Mouse (Mus musculus) CH12.LX (cell line): ENCODE results near the gene Xrra1. TPM values are rescaled to one million over a fixed set of nuclear protein-coding genes. Genes with fewer than 3 reads are reported as not detected.

Experiments used
- DNase-seq: peaks from one replicate; pipeline ENCODE4 v3.0.0-alpha.2; 2013; ENCODE audit errors: extremely low read depth
- H3K27ac ChIP-seq: 2 replicates; pipeline ENCODE4 v1.5.1; 2012; ENCODE audit warnings: low read depth, mild to moderate bottlenecking, control low read depth, moderate library complexity; ENCODE audit not compliant: insufficient read depth
- H3K27me3 ChIP-seq: replicated peaks from 2 replicates; pipeline ENCODE3; 2012; ENCODE audit warnings: inconsistent platforms
- H3K36me3 ChIP-seq, 2 experiments: replicated peaks in 1 of 2; 2 replicates each; pipeline versions ENCODE3 to v1.6.1; 2012; ENCODE audit warnings: inconsistent platforms in 1 of 2, low read length in 1 of 2, mild to moderate bottlenecking in 1 of 2, mixed read lengths in 1 of 2, moderate library complexity in 1 of 2; ENCODE audit not compliant: control insufficient read depth in 1 of 2, insufficient read depth in 1 of 2
- H3K4me1 ChIP-seq, 2 experiments: 2 replicates each; pipeline ENCODE4 v1.6.1; 2012; ENCODE audit warnings: inconsistent platforms in 1 of 2, moderate library complexity in 1 of 2; ENCODE audit not compliant: insufficient read depth in 2 of 2, control insufficient read depth in 1 of 2
- H3K4me2 ChIP-seq: 2 replicates; pipeline ENCODE4 v1.6.1; 2012; ENCODE audit warnings: low read depth, mild to moderate bottlenecking, control low read depth; ENCODE audit not compliant: poor library complexity, insufficient read depth, severe bottlenecking
- H3K4me3 ChIP-seq, 3 experiments: fragments of 150-350 bp in 1 of 3; sonication (generic) in 1 of 3; replicated peaks in 1 of 3; 2 replicates each; pipeline versions ENCODE3 to v1.5.1; 2011 to 2012; ENCODE audit warnings: low read depth in 2 of 3, low read length in 2 of 3, mild to moderate bottlenecking in 2 of 3, moderate library complexity in 2 of 3, control low read depth in 1 of 3, improper control_type of control experiment in 1 of 3, inconsistent platforms in 1 of 3, mixed read lengths in 1 of 3; ENCODE audit not compliant: poor library complexity in 1 of 3
- H3K79me2 ChIP-seq: replicated peaks from 2 replicates; pipeline ENCODE4 v1.6.1; 2012; ENCODE audit warnings: mild to moderate bottlenecking, moderate library complexity; ENCODE audit not compliant: control insufficient read depth, poor library complexity, insufficient read depth, severe bottlenecking; ENCODE audit errors: extremely low read depth
- H3K9ac ChIP-seq: 2 replicates; pipeline ENCODE4 v1.6.1; 2012; ENCODE audit warnings: low read depth, mild to moderate bottlenecking, control low read depth, moderate library complexity; ENCODE audit not compliant: insufficient read depth
- H3K9me3 ChIP-seq: replicated peaks from 2 replicates; pipeline ENCODE3; 2012; ENCODE audit warnings: low read length, inconsistent platforms, mixed read lengths
- CTCF ChIP-seq, 2 experiments: IDR thresholded peaks in 1 of 2; conservative IDR thresholded peaks in 1 of 2; 2 replicates each; pipeline ENCODE4 v1.5.1; 2011 to 2012; ENCODE audit warnings: low read depth in 2 of 2, low read length in 2 of 2, improper control_type of control experiment in 1 of 2, inconsistent platforms in 1 of 2, mild to moderate bottlenecking in 1 of 2, moderate library complexity in 1 of 2
- HCFC1 ChIP-seq: IDR thresholded peaks from 2 replicates; pipeline ENCODE4 v1.6.1; 2012; ENCODE audit warnings: low read depth, mild to moderate bottlenecking, inconsistent platforms, low read length, improper control_type of control experiment
- JUN ChIP-seq: IDR thresholded peaks from 2 replicates; pipeline ENCODE4 v1.6.1; 2011; ENCODE audit warnings: low read depth, mild to moderate bottlenecking, low read length, improper control_type of control experiment, moderate library complexity; ENCODE audit not compliant: insufficient read depth
- JUND ChIP-seq: conservative IDR thresholded peaks from 2 replicates; pipeline ENCODE4 v1.6.1; 2011; ENCODE audit warnings: low read depth, low read length, improper control_type of control experiment
- MAFK ChIP-seq: IDR thresholded peaks from 2 replicates; pipeline ENCODE4 v1.6.1; 2011; ENCODE audit warnings: low read length, improper control_type of control experiment; ENCODE audit not compliant: insufficient replicate concordance
- MAX ChIP-seq: IDR thresholded peaks from 2 replicates; pipeline ENCODE4 v1.6.1; 2011; ENCODE audit warnings: low read length, improper control_type of control experiment
- MEF2A ChIP-seq: IDR thresholded peaks from 2 replicates; pipeline ENCODE4 v1.6.1; 2014; ENCODE audit warnings: low read depth, mild to moderate bottlenecking, inconsistent platforms, low read length, improper control_type of control experiment, borderline replicate concordance
- MXI1 ChIP-seq: IDR thresholded peaks from 2 replicates; pipeline ENCODE4 v1.6.1; 2011; ENCODE audit warnings: mild to moderate bottlenecking, low read depth, low read length, improper control_type of control experiment
- POLR2A ChIP-seq: IDR thresholded peaks from 2 replicates; pipeline ENCODE4 v1.6.1; 2011; ENCODE audit warnings: low read depth, mild to moderate bottlenecking, improper control_type of control experiment, low read length
- RCOR1 ChIP-seq: conservative IDR thresholded peaks from 2 replicates; pipeline ENCODE4 v1.6.1; 2012; ENCODE audit warnings: low read depth, mild to moderate bottlenecking, inconsistent platforms, low read length, improper control_type of control experiment
- SMC3 ChIP-seq: IDR thresholded peaks from 2 replicates; pipeline ENCODE4 v1.6.1; 2011; ENCODE audit warnings: low read depth, low read length, improper control_type of control experiment
- TBP ChIP-seq: conservative IDR thresholded peaks from 2 replicates; pipeline ENCODE4 v1.6.1; 2011; ENCODE audit warnings: low read depth, low read length, improper control_type of control experiment
- UBTF ChIP-seq: IDR thresholded peaks from 2 replicates; pipeline ENCODE4 v1.6.1; 2012; ENCODE audit warnings: low read depth, mild to moderate bottlenecking, inconsistent platforms, low read length, improper control_type of control experiment, moderate library complexity
- ZMIZ1 ChIP-seq: IDR thresholded peaks from 2 replicates; pipeline ENCODE4 v1.6.1; 2012; ENCODE audit warnings: low read depth, mild to moderate bottlenecking, inconsistent platforms, low read length, improper control_type of control experiment
- ZNF384 ChIP-seq: IDR thresholded peaks from 2 replicates; pipeline ENCODE4 v1.6.1; 2012; ENCODE audit warnings: low read depth, low read length, improper control_type of control experiment, inconsistent platforms
- dilution Hi-C: fragments of 300-500 bp; cut with MboI; formaldehyde crosslinking; loops from 2 replicates; pipeline ENCODE4 v1.14.3; 2020; ENCODE audit warnings: low sequenced_read_pairs; ENCODE audit not compliant: extremely low pct_unique_long_range_greater_than_20kb, extremely low pct_ligation_motif_present
- in situ Hi-C: fragments of 300-500 bp; cut with MboI; formaldehyde crosslinking; loops from 3 replicates; pipeline ENCODE4 v1.14.3; 2019; ENCODE audit warnings: low sequenced_read_pairs, low pct_ligation_motif_present, low pct_unique_long_range_greater_than_20kb, mixed read lengths
- polyA plus RNA-seq: library from polyadenylated mRNA; unstranded; fragments of >175 nt; gene quantifications from 2 replicates; pipeline ENCODE4 v1.2.1, GENCODE M21; 2012; ENCODE audit warnings: low read depth; ENCODE audit not compliant: insufficient read length
- total RNA-seq, 2 experiments: library from RNA; depleted of rRNA; stranded (reverse); fragments of 300-350 nt in 1 of 2; fragments of >200 nt in 1 of 2; gene quantifications; 2 replicates each; pipeline ENCODE4 v1.2.3; 2012 to 2014

The Xrra1 gene
- total and polyA plus RNA-seq, 3 experiments = 0.17 to 0.59 (median 0.49) TPM

DNA sequence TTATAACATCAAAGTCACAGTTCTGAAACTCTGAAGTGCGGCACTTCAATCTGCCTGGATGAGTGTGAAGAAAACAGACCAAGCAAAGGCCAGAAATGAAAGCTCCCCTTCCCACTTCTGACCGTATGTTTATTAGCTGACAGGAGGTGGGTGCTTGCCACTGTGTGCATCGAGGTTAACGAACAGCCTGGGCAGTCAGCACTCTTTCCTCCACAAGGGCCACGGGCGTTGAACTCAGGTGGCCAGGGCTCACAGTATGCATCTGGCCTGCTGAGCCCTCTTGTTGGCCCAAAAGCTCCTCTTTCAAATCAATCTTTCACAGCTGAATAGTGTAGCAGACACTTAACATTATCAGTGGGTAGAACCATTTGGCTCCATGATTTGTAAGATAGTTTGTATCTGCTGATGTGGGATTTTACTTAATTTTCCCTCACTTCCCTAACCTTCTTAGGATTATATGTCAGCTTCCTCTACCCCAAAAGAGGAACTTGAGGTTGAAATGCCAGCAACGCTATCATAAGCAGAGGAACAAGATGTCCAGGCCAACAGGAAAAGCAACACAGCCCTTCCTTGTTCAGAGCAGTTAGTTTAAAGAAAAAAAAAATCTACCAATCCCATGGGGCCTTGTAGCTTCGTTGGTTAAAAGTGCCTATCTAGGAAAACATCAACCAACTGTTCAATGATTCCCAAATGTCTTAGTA lies 103.8 kb downstream of the Xrra1 start:
- Histone ChIP-seq H3K4me2 (no peak overlapping the region), H3K9ac (no peak overlapping the region), H3K36me3 (peaks cover 0 to 15% of the 10 kb centered on the region in 2 experiments), H3K27ac (no peak overlapping the region), H3K9me3 (no peaks in the 10 kb centered on the region), H3K27me3 (no peaks in the 10 kb centered on the region), H3K4me1 (peaks cover 6 to 44% of the 10 kb centered on the region in 2 experiments; a peak in 3 of 4 replicates), H3K79me2 (peaks cover 1% of the 10 kb centered on the region; the same call in 1 of the 2 replicates), H3K4me3 (no peak overlapping the region)
- peak; percentile 21; the same call in 1 of the 2 replicates for TF ChIP-seq ZNF384
- TF ChIP-seq HCFC1 = no peak
- TF ChIP-seq TBP = no peak
- no peak for TF ChIP-seq POLR2A
- no peak for TF ChIP-seq JUND
- no peak for TF ChIP-seq MAFK
- TF ChIP-seq SMC3 = no peak
- no peak for DNase-seq
- in situ Hi-C loops (no loop called here), dilution Hi-C loops (no loop called here)

DNA sequence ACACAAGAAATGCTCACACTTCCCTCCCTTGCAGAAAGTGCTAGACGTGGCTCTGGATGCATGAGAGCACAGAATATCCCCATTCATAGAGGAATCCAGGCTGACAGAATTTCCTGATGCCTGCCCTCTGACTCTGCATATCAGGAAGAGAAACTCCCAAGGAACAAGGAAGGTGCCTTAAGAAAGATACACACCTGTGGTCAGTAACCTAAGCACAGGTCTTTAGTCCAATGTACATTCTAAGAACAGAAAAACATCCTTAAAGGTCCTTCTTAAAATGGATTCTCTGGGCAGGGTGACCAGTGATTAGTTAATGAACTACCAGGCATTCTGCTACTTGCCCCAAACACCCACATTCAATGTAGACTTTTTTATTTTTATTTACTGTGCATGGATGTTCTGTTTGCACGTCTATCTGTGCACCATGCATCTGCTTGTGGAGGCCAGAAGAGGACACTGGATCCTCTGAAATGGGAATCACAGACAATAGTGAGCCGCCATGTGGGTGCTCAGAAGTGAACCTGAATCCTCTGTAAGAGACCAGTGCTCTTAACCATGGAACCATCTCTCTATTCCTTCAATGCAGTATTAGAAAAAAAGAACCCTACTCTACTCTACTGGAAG lies 104.4 kb downstream of the Xrra1 start:
- no peak overlapping the region for H3K4me3 ChIP-seq
- no peak overlapping the region for H3K27ac ChIP-seq
- H3K36me3 ChIP-seq = peaks cover 0 to 16% of the 10 kb centered on the region in 2 experiments
- dilution Hi-C loops = no loop called here
- no peak overlapping the region for H3K9ac ChIP-seq
- no peak overlapping the region for H3K4me2 ChIP-seq
- H3K79me2 ChIP-seq = peaks cover 2% of the 10 kb centered on the region; the same call in 1 of the 2 replicates
- no peaks in the 10 kb centered on the region for H3K27me3 ChIP-seq
- no peak for TF ChIP-seq UBTF
- TF ChIP-seq MAX = no peak
- no peak for TF ChIP-seq ZMIZ1
- no peak for TF ChIP-seq RCOR1
- no peak for TF ChIP-seq MXI1
- no peak for TF ChIP-seq POLR2A
- no peak for TF ChIP-seq JUND
- TF ChIP-seq MAFK = no peak
- TF ChIP-seq JUN = no peak
- TF ChIP-seq CTCF (conservative IDR thresholded peaks at IDR 0.05 in 1 of 2, IDR thresholded peaks at IDR 0.05 in 1 of 2; ENCODE audit: low read depth in 2 of 2, low read length in 2 of 2) = no peak
- no peak for TF ChIP-seq HCFC1
- TF ChIP-seq ZNF384 = no peak
- no peak for TF ChIP-seq MEF2A
- H3K4me1 ChIP-seq = peaks cover 6 to 44% of the 10 kb centered on the region in 2 experiments; a peak in 3 of 4 replicates
- in situ Hi-C loops = no loop called here
- DNase-seq = no peak
- H3K9me3 ChIP-seq = no peaks in the 10 kb centered on the region
